Mouse (Mus musculus): Measurements from ENCODE around the gene Iqcf6.
"Not testable (repeated sequence)": the region's sequence is repeated elsewhere in the genome, so short reads cannot be mapped to it uniquely, and the experiment has no call there.

DNA sequence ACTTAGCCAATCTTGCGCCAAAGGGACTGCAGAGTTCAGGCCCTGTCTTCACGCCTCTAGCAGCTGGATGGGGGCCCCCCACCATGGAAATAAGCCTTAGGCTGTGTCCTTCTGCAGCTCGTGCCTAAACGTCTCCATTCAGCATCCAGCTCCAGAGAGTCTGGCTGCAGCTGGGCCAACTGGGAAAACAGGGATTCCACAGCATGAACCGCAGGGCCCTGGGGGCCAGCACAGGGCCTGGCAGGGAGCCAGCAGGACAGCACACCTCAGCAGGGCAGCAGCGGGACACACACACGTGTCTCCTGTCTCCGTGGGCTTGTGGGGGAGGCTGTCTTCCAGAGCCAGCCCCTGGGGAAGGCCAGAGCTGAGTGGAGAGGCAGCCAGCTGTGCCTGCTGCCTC lies 1.4 kb downstream of the Iqcf6 start:
- not testable (repeated sequence) for TF ChIP-seq POLR2A (IDR thresholded peaks at IDR 0.05; ENCODE audit: borderline replicate concordance, extremely low read depth, insufficient read depth, insufficient read length, poor library complexity, severe bottlenecking); CTCF (IDR thresholded peaks at IDR 0.05; ENCODE audit: borderline replicate concordance, extremely low read depth, insufficient read depth, insufficient read length)

Data from brain, embryonic 14.5 days (tissue).